Mouse (Mus musculus): ENCODE data around the gene Gm13285. TPM values are rescaled to one million over a fixed set of nuclear protein-coding genes. Genes with fewer than 3 reads are reported as not detected.
"Not testable (repeated sequence)": the region's sequence is repeated elsewhere in the genome, so short reads cannot be mapped to it uniquely, and the experiment has no call there.

Gm13285 gene
- under 1 TPM in 1 of 2 experiments, not detected in 1; 0.38 TPM for polyA plus RNA-seq (2017; shearing (Covaris generic))

GRCm38 (mm10) chr4:88799365-88799764, at the start of gene Gm13285:
Gene Gm13285 (plus strand): TSS chr4:88799665.
- ATAC-seq: not testable (repeated sequence)

- ATAC-seq: no peak
Observed at GRCm38 (mm10) chr4:88749926-88750325, 49.5 kb upstream of the Gm13285 start.

- ATAC-seq: not testable (repeated sequence)
Observed at GRCm38 (mm10) chr4:88754818-88755340, 44.6 kb upstream of the Gm13285 start, which contains the start of gene Gm13271. Gene Gm13271 (plus strand): TSS chr4:88754868.

GRCm38 (mm10) chr4:88756581-88757513, 42.6 kb upstream of the Gm13285 start:
- ATAC-seq: not testable (repeated sequence)

- ATAC-seq: peak; percentile 100
Observed at GRCm38 (mm10) chr4:88757628-88758031, 41.8 kb upstream of the Gm13285 start.

- ATAC-seq: not testable (repeated sequence)
Observed at GRCm38 (mm10) chr4:88758751-88759150, 40.7 kb upstream of the Gm13285 start.

GRCm38 (mm10) chr4:88759610-88760268, 39.7 kb upstream of the Gm13285 start, which contains the start of gene Gm13283:
Gene Gm13283 (plus strand): TSS chr4:88760119.
- ATAC-seq: not testable (repeated sequence)

- not testable (repeated sequence) for ATAC-seq
Observed at GRCm38 (mm10) chr4:88760431-88760830, 39.0 kb upstream of the Gm13285 start.

GRCm38 (mm10) chr4:88761776-88762175, 37.7 kb upstream of the Gm13285 start:
- not testable (repeated sequence) for ATAC-seq

GRCm38 (mm10) chr4:88762341-88762740, 37.1 kb upstream of the Gm13285 start:
- not testable (repeated sequence) for ATAC-seq

- ATAC-seq: not testable (repeated sequence)
Observed at GRCm38 (mm10) chr4:88763384-88764018, 36.0 kb upstream of the Gm13285 start.

- ATAC-seq: not testable (repeated sequence)
Observed at GRCm38 (mm10) chr4:88773534-88773933, 25.9 kb upstream of the Gm13285 start, which contains the start of gene Gm13290. Gene Gm13290 (plus strand): TSS chr4:88773834.

GRCm38 (mm10) chr4:88776622-88777021, 22.8 kb upstream of the Gm13285 start, which contains the start of gene Gm13289:
Gene Gm13289 (plus strand): TSS chr4:88776922.
- not testable (repeated sequence) for ATAC-seq

- ATAC-seq: not testable (repeated sequence)
Observed at GRCm38 (mm10) chr4:88779550-88779949, 19.9 kb upstream of the Gm13285 start, which contains the start of gene Gm13272. Gene Gm13272 (plus strand): TSS chr4:88779850.

- not testable (repeated sequence) for ATAC-seq
Observed at GRCm38 (mm10) chr4:88780320-88780719, 19.1 kb upstream of the Gm13285 start.

GRCm38 (mm10) chr4:88781831-88782230, 17.6 kb upstream of the Gm13285 start, which contains the start of gene Ifnz:
Gene Ifnz (plus strand): TSS chr4:88782131.
- ATAC-seq: not testable (repeated sequence)

- not testable (repeated sequence) for ATAC-seq
Observed at GRCm38 (mm10) chr4:88782335-88782734, 17.1 kb upstream of the Gm13285 start.

GRCm38 (mm10) chr4:88785409-88785808, 14.1 kb upstream of the Gm13285 start, which contains the start of gene Gm13276:
Gene Gm13276 (plus strand): TSS chr4:88785709.
- ATAC-seq: not testable (repeated sequence)

GRCm38 (mm10) chr4:88788402-88788801, 11.1 kb upstream of the Gm13285 start, which contains the start of gene Gm13277:
Gene Gm13277 (plus strand): TSS chr4:88788632.
- not testable (repeated sequence) for ATAC-seq

GRCm38 (mm10) chr4:88791250-88791649, 8.2 kb upstream of the Gm13285 start, which contains the start of gene Gm13278:
Gene Gm13278 (plus strand): TSS chr4:88791550.
- ATAC-seq: not testable (repeated sequence)

GRCm38 (mm10) chr4:88793936-88794675, 5.4 kb upstream of the Gm13285 start, which contains the start of gene Gm13275:
Gene Gm13275 (plus strand): TSS chr4:88794487.
- not testable (repeated sequence) for ATAC-seq

Measured in activated CD4-positive, CD25-positive, alpha-beta regulatory T cell, adult 4 months (primary cell).